Mouse (Mus musculus): ENCODE measurements at regions not wholly inside any gene's neighbourhood (a gene's known extent, or its start where the extent isn't known, plus 50 kb on each side); places are given as distances from the start of the nearest gene placed in this dataset.

DNA sequence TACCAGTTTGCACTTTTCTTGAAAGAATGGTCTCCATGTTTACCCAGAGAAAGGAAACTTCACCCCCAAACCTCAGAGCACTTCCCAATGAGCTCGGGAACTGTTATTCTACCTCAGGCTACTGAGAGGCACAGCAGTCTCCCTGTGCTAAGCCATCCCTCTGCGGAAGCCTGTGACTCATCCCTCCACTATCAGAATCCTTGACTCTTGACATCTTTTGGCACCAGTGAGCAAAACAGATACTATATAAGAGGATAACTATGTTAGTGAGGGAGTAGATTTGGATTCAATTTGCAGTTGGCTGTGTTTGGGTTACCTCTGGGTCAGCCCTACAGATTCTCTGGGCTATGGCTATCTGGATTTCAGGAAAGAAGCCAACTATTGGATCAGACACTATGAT lies 130.1 kb downstream of the Ttc8 start:
- Histone ChIP-seq H3K9me3 (ENCODE audit: control insufficient read depth, insufficient read depth, low read depth, low read length) (no peaks in the 10 kb centered on the region), H3K9ac (ENCODE audit: insufficient read depth, low read depth, low read length, poor library complexity, severe bottlenecking) (no peak overlapping the region), H3K36me3 (ENCODE audit: control insufficient read depth, insufficient read depth, low read length, poor library complexity, severe bottlenecking) (no peaks in the 10 kb centered on the region), H3K4me1 (ENCODE audit: control insufficient read depth in 2 of 2, insufficient read depth in 2 of 2, low read length in 2 of 2, poor library complexity in 1 of 2) (no peaks in the 10 kb centered on the region), H3K4me3 (ENCODE audit: insufficient read depth in 1 of 2, low read depth in 1 of 2, low read length in 2 of 2, poor library complexity in 1 of 2, severe bottlenecking in 1 of 2) (no peak overlapping the region), H3K27ac (ENCODE audit: insufficient read depth, low read depth, low read length, poor library complexity, severe bottlenecking) (no peak overlapping the region)
- no peak for DNase-seq (ENCODE audit: low read depth, low spot score)
- in situ Hi-C loops (cut with MboI; ENCODE audit: low sequenced_read_pairs in 2 of 2, unreplicated experiment in 2 of 2) = no loop called here
- no peak for TF ChIP-seq CHD2 (IDR thresholded peaks at IDR 0.05; ENCODE audit: low read depth, low read length)
- no peak for TF ChIP-seq ZNF384 (IDR thresholded peaks at IDR 0.05; ENCODE audit: low read depth, low read length)
- no peak for TF ChIP-seq MAFK (IDR thresholded peaks at IDR 0.05; ENCODE audit: insufficient read depth, low read depth, low read length)
- no peak for TF ChIP-seq ZC3H11A (IDR thresholded peaks at IDR 0.05; ENCODE audit: borderline replicate concordance, low read depth, low read length)

GRCm38 (mm10) chr12:99052599-99052998 lies 132.2 kb downstream of the Ttc8 start:
- no peak for TF ChIP-seq ZC3H11A (IDR thresholded peaks at IDR 0.05; ENCODE audit: borderline replicate concordance, low read depth, low read length)
- TF ChIP-seq ZNF384 (IDR thresholded peaks at IDR 0.05; ENCODE audit: low read depth, low read length) = no peak
- no peak for TF ChIP-seq MAFK (IDR thresholded peaks at IDR 0.05; ENCODE audit: insufficient read depth, low read depth, low read length)
- TF ChIP-seq CHD2 (IDR thresholded peaks at IDR 0.05; ENCODE audit: low read depth, low read length) = no peak
- TF ChIP-seq HCFC1 (IDR thresholded peaks at IDR 0.05; ENCODE audit: borderline replicate concordance, insufficient read depth, low read length) = no peak
- Histone ChIP-seq H3K9ac (ENCODE audit: insufficient read depth, low read depth, low read length, poor library complexity, severe bottlenecking) (no peak overlapping the region), H3K27ac (ENCODE audit: insufficient read depth, low read depth, low read length, poor library complexity, severe bottlenecking) (no peak overlapping the region), H3K4me3 (ENCODE audit: insufficient read depth in 1 of 2, low read depth in 1 of 2, low read length in 2 of 2, poor library complexity in 1 of 2, severe bottlenecking in 1 of 2) (no peak overlapping the region), H3K9me3 (ENCODE audit: control insufficient read depth, insufficient read depth, low read depth, low read length) (no peaks in the 10 kb centered on the region), H3K4me1 (ENCODE audit: control insufficient read depth in 2 of 2, insufficient read depth in 2 of 2, low read length in 2 of 2, poor library complexity in 1 of 2) (no peaks in the 10 kb centered on the region), H3K36me3 (ENCODE audit: control insufficient read depth, insufficient read depth, low read length, poor library complexity, severe bottlenecking) (no peaks in the 10 kb centered on the region)
- in situ Hi-C loops (cut with MboI; ENCODE audit: low sequenced_read_pairs in 2 of 2, unreplicated experiment in 2 of 2) = no loop called here
- DNase-seq (ENCODE audit: low read depth, low spot score) = no peak

- Histone ChIP-seq H3K4me3 (ENCODE audit: insufficient read depth in 1 of 2, low read depth in 1 of 2, low read length in 2 of 2, poor library complexity in 1 of 2, severe bottlenecking in 1 of 2) (no peak overlapping the region), H3K36me3 (ENCODE audit: control insufficient read depth, insufficient read depth, low read length, poor library complexity, severe bottlenecking) (no peaks in the 10 kb centered on the region), H3K4me1 (ENCODE audit: control insufficient read depth in 2 of 2, insufficient read depth in 2 of 2, low read length in 2 of 2, poor library complexity in 1 of 2) (no peaks in the 10 kb centered on the region), H3K9ac (ENCODE audit: insufficient read depth, low read depth, low read length, poor library complexity, severe bottlenecking) (no peak overlapping the region), H3K27ac (ENCODE audit: insufficient read depth, low read depth, low read length, poor library complexity, severe bottlenecking) (no peak overlapping the region), H3K9me3 (ENCODE audit: control insufficient read depth, insufficient read depth, low read depth, low read length) (no peaks in the 10 kb centered on the region)
- no peak for TF ChIP-seq CHD2 (IDR thresholded peaks at IDR 0.05; ENCODE audit: low read depth, low read length)
- no peak for TF ChIP-seq HCFC1 (IDR thresholded peaks at IDR 0.05; ENCODE audit: borderline replicate concordance, insufficient read depth, low read length)
- TF ChIP-seq MAFK (IDR thresholded peaks at IDR 0.05; ENCODE audit: insufficient read depth, low read depth, low read length) = no peak
- no peak for TF ChIP-seq ZNF384 (IDR thresholded peaks at IDR 0.05; ENCODE audit: low read depth, low read length)
- no peak for TF ChIP-seq ZC3H11A (IDR thresholded peaks at IDR 0.05; ENCODE audit: borderline replicate concordance, low read depth, low read length)
- in situ Hi-C loops (cut with MboI; ENCODE audit: low sequenced_read_pairs in 2 of 2, unreplicated experiment in 2 of 2) = no loop called here
- DNase-seq (ENCODE audit: low read depth, low spot score) = no peak
Observed at GRCm38 (mm10) chr12:99057521-99057920, 137.1 kb downstream of the Ttc8 start.

GRCm38 (mm10) chr12:99058916-99059315 lies 138.5 kb downstream of the Ttc8 start:
- no peak overlapping the region for H3K4me3 ChIP-seq (ENCODE audit: insufficient read depth in 1 of 2, low read depth in 1 of 2, low read length in 2 of 2, poor library complexity in 1 of 2, severe bottlenecking in 1 of 2)
- H3K4me1 ChIP-seq (ENCODE audit: control insufficient read depth in 2 of 2, insufficient read depth in 2 of 2, low read length in 2 of 2, poor library complexity in 1 of 2) = no peaks in the 10 kb centered on the region
- no peaks in the 10 kb centered on the region for H3K9me3 ChIP-seq (ENCODE audit: control insufficient read depth, insufficient read depth, low read depth, low read length)
- TF ChIP-seq ZNF384 (IDR thresholded peaks at IDR 0.05; ENCODE audit: low read depth, low read length) (no peak), CHD2 (IDR thresholded peaks at IDR 0.05; ENCODE audit: low read depth, low read length) (no peak), MAFK (IDR thresholded peaks at IDR 0.05; ENCODE audit: insufficient read depth, low read depth, low read length) (no peak), HCFC1 (IDR thresholded peaks at IDR 0.05; ENCODE audit: borderline replicate concordance, insufficient read depth, low read length) (no peak), ZC3H11A (IDR thresholded peaks at IDR 0.05; ENCODE audit: borderline replicate concordance, low read depth, low read length) (no peak)
- H3K27ac ChIP-seq (ENCODE audit: insufficient read depth, low read depth, low read length, poor library complexity, severe bottlenecking) = no peak overlapping the region
- in situ Hi-C loops (cut with MboI; ENCODE audit: low sequenced_read_pairs in 2 of 2, unreplicated experiment in 2 of 2) = no loop called here
- no peak overlapping the region for H3K9ac ChIP-seq (ENCODE audit: insufficient read depth, low read depth, low read length, poor library complexity, severe bottlenecking)
- H3K36me3 ChIP-seq (ENCODE audit: control insufficient read depth, insufficient read depth, low read length, poor library complexity, severe bottlenecking) = no peaks in the 10 kb centered on the region
- no peak for DNase-seq (ENCODE audit: low read depth, low spot score)

DNA sequence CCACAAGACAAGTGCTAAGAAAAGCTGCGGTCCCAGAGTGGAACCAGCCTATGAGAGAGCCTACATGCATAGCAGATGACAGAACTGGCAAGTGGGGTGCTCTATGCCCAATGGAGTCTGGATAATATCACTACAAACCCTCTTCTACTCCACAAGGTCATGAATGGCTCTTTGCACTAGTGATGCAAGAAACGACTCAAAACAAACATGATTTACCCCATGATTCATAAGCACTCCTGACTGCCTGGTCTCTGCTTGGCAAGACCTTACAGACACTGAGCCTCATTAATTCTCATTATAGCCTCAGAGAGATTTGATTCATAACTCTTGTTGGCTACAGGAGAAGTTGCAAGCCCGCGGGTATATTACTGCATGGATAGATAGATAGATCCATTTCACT lies 139.1 kb downstream of the Ttc8 start:
- no peak for DNase-seq (ENCODE audit: low read depth, low spot score)
- Histone ChIP-seq H3K9ac (ENCODE audit: insufficient read depth, low read depth, low read length, poor library complexity, severe bottlenecking) (no peak overlapping the region), H3K27ac (ENCODE audit: insufficient read depth, low read depth, low read length, poor library complexity, severe bottlenecking) (no peak overlapping the region), H3K4me1 (ENCODE audit: control insufficient read depth in 2 of 2, insufficient read depth in 2 of 2, low read length in 2 of 2, poor library complexity in 1 of 2) (no peaks in the 10 kb centered on the region), H3K9me3 (ENCODE audit: control insufficient read depth, insufficient read depth, low read depth, low read length) (no peaks in the 10 kb centered on the region), H3K36me3 (ENCODE audit: control insufficient read depth, insufficient read depth, low read length, poor library complexity, severe bottlenecking) (no peaks in the 10 kb centered on the region), H3K4me3 (ENCODE audit: insufficient read depth in 1 of 2, low read depth in 1 of 2, low read length in 2 of 2, poor library complexity in 1 of 2, severe bottlenecking in 1 of 2) (no peak overlapping the region)
- in situ Hi-C loops (cut with MboI; ENCODE audit: low sequenced_read_pairs in 2 of 2, unreplicated experiment in 2 of 2) = no loop called here
- no peak for TF ChIP-seq ZC3H11A (IDR thresholded peaks at IDR 0.05; ENCODE audit: borderline replicate concordance, low read depth, low read length)
- no peak for TF ChIP-seq HCFC1 (IDR thresholded peaks at IDR 0.05; ENCODE audit: borderline replicate concordance, insufficient read depth, low read length)
- no peak for TF ChIP-seq ZNF384 (IDR thresholded peaks at IDR 0.05; ENCODE audit: low read depth, low read length)
- TF ChIP-seq MAFK (IDR thresholded peaks at IDR 0.05; ENCODE audit: insufficient read depth, low read depth, low read length) = no peak
- no peak for TF ChIP-seq CHD2 (IDR thresholded peaks at IDR 0.05; ENCODE audit: low read depth, low read length)
